Mouse (Mus musculus) embryonic fibroblast, embryonic 13.5 days (primary cell): ENCODE measurements at regions not wholly inside any gene's neighbourhood (a gene's known extent, or its start where the extent isn't known, plus 50 kb on each side); places are given as distances from the start of the nearest gene placed in this dataset.

Experiments used
- H3K27ac ChIP-seq: 2 replicates; pipeline ENCODE4 v1.5.1; 2012; ENCODE audit warnings: low read length, control low read depth, inconsistent platforms; ENCODE audit not compliant: insufficient read depth
- H3K4me1 ChIP-seq: 2 replicates; pipeline ENCODE4 v1.6.1; 2011; ENCODE audit warnings: low read length; ENCODE audit not compliant: control insufficient read depth, insufficient read depth
- H3K4me3 ChIP-seq: 2 replicates; pipeline ENCODE4 v1.5.1; 2011; ENCODE audit warnings: mild to moderate bottlenecking, control low read depth, low read length; ENCODE audit not compliant: insufficient read depth
- CTCF ChIP-seq: IDR thresholded peaks from 2 replicates; pipeline ENCODE4 v1.5.1; 2011; ENCODE audit warnings: mild to moderate bottlenecking, control low read depth, low read length, moderate library complexity, borderline replicate concordance; ENCODE audit not compliant: insufficient read depth
- POLR2A ChIP-seq: IDR thresholded peaks from 2 replicates; pipeline ENCODE4 v1.6.1; 2011; ENCODE audit warnings: low read depth, mild to moderate bottlenecking, control low read depth, low read length, moderate library complexity

DNA sequence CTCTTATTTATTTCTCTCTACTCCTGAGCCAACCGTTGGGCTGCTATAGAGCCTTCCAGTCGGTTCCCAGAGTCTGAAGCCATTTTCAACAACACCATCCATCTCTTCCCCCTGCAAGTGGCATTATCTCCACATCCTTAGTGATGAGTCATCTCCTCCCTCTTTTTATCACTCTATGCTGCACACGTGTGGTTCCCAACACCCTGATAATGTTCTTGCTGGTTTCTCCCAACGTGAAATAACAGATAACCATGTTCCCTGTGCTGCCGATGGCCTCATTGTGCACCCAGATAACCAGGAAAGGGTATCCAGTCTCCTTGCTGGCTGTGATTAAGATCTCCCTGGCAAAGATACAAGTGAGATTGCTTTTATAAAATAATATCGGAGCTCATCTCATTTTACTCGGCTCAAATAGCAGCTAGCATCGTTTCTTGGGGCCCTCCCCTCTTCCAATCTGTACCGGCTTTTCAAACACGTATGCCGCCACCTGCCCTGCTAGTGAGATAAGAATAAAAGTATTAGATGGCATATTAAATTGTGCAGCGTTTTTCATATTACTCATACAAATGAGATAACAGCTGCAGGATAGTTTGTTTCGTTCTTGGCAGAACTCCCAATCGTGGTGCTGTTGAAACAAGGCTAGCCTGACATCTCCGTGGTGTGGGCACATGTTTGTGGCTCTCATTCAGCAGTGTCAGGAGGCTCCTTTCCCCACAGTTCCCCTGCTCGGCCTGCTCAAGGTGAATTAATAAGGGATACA is 250.3 kb upstream of the Ppp2r3a start:
- TF ChIP-seq CTCF (no peak), POLR2A (no peak)
- Histone ChIP-seq H3K4me1 (no peaks in the 10 kb centered on the region), H3K27ac (peak overlapping the region; percentile 20; the same call in 1 of the 2 replicates), H3K4me3 (no peak overlapping the region)

DNA sequence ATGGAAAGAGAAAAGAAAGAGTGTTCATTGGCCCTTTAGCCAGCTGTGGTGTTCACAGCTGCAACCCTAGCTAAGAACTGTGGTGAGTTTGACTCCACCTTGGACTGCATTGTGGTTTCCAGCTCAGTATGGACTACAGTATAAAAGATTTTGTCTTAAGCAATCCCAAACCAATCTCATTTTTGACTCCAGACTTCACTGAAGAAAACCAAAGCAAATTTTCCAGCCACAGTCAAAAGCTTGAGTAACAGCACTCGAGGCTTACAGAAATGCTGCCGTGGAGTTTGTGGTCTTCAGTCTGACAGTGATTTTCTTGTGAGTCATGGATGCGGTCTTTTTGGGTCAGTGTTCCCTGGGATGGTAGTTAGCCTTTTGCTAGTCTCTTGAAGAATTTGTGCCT is 249.4 kb upstream of the Ppp2r3a start:
- no peak for TF ChIP-seq CTCF
- TF ChIP-seq POLR2A = no peak
- Histone ChIP-seq H3K4me3 (no peak overlapping the region), H3K27ac (0 out of 2 replicates have a peak overlapping the region, but pooled peaks have one; percentile 20), H3K4me1 (no peaks in the 10 kb centered on the region)

DNA sequence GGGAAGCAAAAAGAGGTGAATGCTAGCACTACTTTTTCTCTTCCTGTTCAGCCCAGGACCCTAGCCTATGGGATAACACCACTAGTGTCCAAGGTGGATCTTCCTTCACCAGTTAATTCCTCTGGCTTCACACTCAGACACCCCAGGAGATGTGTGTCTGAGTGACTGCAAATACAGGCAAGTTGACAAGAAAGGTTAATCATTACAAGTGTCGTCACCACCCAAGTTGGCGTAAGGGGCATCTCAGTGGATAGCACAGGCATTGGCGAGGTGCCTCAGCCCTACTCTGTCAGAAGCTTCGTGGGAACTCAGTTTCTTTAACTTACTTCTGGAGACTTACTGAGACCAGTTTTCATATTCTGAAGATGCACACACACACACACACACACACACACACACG is 247.1 kb upstream of the Ppp2r3a start:
- Histone ChIP-seq H3K4me3 (no peak overlapping the region), H3K27ac (no peak overlapping the region), H3K4me1 (no peaks in the 10 kb centered on the region)
- no peak for TF ChIP-seq POLR2A
- no peak for TF ChIP-seq CTCF

DNA sequence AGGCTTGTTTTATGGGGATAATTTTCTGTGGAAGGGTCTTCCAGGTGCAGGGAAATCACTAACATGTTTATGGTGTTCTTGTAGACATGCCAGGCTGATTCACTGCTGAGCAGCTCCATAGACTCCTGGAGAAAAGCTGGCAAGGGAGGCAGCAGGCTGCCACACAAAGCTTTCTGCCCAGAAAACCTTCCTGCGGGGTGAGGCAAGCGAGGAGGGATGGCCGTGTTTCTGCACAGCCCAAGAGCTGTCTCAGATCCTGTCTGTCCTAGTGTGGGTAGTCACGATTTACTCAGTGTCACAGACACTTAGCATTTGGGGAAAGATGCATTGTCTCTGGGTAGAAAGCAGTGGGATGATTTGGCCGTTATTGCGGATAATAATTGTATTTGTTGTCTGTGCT is 244.2 kb upstream of the Ppp2r3a start:
- H3K4me3 ChIP-seq = no peak overlapping the region
- H3K4me1 ChIP-seq = no peaks in the 10 kb centered on the region
- no peak for TF ChIP-seq CTCF
- TF ChIP-seq POLR2A = no peak
- H3K27ac ChIP-seq = no peak overlapping the region

DNA sequence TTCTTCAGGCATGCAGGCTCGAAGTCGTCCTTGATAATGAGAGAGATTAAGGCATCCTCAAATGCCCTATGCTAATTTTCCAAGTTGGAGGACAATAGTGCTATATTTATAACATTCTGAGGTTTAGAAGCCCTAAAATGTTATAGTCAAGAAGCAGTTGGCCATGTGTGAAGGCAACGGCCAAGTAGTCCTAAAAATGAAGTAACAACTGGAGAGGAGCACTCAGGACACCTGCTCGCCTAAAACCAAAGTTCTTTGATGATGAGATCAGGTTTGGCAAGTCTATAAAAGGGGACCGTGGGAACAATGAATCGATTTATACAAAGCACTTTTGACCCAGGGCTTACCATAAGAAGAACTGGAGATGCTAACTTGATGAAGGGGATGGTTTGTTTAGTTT is 237.4 kb upstream of the Ppp2r3a start:
- Histone ChIP-seq H3K4me3 (no peak overlapping the region), H3K4me1 (no peaks in the 10 kb centered on the region), H3K27ac (no peak overlapping the region)
- no peak for TF ChIP-seq POLR2A
- no peak for TF ChIP-seq CTCF

DNA sequence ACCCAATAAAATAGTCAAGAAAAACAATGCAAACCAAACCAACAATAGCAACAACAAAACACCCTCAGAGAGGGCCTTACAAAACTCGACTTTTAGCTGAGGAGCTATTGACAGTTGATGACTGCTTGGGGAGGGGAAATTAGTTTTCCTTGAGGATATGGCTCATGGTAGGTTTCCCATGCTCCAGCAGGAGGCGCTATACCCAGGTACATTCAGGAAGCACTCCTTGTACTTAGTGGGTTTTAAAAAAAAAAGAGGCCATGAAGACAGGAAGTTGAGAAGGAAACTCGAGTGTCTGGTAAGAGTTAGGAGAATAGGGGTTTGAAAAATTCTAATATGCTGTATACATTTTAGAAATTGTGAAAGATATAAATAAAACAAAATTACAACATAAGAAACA is 224.6 kb upstream of the Ppp2r3a start:
- H3K4me3 ChIP-seq = no peak overlapping the region
- H3K4me1 ChIP-seq = 0 out of 2 replicates have a peak, but pooled peaks cover 8% of the 10 kb centered on the region
- H3K27ac ChIP-seq = no peak overlapping the region
- TF ChIP-seq POLR2A (no peak), CTCF (no peak)

DNA sequence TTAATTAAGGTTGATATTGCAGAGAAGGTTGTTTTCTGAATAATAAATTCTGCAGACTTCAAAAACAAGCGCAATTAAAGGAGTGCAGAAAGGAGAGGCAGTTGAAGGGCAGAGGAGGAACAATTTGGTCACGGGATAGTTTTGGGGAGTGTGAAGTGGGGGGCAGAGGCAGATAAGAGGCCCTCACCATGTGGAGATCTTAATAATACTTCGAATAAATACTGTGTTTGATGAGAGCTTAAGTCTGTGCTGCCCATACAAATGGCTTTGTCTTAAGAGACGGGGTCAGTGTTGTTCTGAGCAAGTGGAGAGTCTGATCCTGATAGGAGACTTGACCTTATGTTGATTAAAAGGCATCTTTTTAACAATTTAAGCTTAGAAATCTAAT is 221.5 kb upstream of the Ppp2r3a start:
- Histone ChIP-seq H3K4me1 (0 out of 2 replicates have a peak, but pooled peaks cover 8% of the 10 kb centered on the region), H3K4me3 (no peak overlapping the region), H3K27ac (no peak overlapping the region)
- TF ChIP-seq POLR2A = no peak
- no peak for TF ChIP-seq CTCF

DNA sequence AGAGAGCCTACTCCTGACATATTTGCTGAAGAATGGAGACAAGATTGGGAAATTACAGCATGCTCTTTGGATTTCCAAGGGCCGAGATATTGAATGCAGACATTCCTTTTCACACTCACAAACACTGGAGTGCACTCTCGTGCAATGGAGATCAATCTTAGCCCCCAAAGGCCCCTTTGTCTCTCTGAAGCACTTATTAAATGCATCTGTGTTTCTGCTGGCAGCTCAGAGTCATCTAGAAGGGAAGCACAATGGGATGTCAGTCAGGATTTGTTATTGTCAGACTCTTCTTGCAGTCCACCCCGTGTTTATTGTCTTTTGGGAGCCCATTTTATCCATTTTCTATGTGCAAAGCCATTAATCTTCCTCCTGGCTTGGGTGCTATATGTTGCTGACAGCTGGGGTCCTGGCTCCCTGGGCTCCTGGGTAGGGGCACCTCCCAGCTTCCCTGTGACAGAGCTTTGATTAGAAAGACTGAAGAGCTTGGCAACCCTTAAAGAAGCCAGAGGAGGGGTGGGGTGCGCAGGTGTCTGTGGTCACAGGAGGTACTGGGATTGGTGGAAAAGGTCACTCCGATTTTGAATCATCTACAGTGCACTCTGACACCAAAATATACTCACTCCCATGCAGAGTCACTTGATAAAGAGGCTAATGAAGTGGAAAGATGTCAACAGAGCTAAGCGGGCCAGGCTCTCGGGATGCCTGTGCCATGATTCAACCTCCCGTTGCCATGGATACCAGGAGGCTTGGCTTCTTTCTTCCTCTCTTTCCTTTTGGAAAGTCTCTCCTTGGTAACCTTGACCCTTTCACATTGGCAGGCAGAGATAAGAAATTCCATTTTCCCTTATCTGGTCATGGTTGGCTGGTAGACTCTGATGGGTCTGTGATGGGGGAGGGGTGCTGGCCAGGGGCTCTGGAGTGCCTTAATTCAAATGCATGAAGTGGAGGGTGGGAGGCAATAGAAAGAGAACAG is 220.8 kb upstream of the Ppp2r3a start:
- no peak overlapping the region for H3K4me3 ChIP-seq
- H3K27ac ChIP-seq = no peak overlapping the region
- 0 out of 2 replicates have a peak, but pooled peaks cover 8% of the 10 kb centered on the region for H3K4me1 ChIP-seq
- TF ChIP-seq POLR2A (no peak), CTCF (no peak)

DNA sequence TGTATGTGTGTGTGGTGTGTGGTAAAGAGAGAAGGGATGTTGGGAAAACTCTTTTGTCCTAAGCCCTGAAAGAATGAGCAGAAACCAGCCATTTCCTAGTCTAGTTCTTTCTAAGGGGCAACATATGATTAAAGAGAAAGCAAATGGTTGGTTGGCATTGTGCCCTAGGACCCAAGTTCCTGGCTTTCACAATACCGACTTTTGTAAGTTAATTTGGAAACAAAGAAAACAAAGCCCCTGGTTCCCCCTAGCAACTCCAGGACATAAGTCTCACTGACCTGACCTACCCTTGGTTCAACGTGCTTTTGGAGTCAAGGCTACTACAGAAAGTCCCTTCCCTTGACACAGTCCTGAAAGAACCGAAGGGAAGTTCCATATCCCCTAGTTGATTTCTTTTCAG is 220.1 kb upstream of the Ppp2r3a start:
- no peak overlapping the region for H3K27ac ChIP-seq
- TF ChIP-seq CTCF (no peak), POLR2A (no peak)
- no peak overlapping the region for H3K4me3 ChIP-seq
- H3K4me1 ChIP-seq = 0 out of 2 replicates have a peak, but pooled peaks cover 8% of the 10 kb centered on the region
